Mouse (Mus musculus) kidney, embryonic 14.5 days (tissue): Measurements from ENCODE around the gene Sypl2. TPM values are rescaled to one million over a fixed set of nuclear protein-coding genes. Genes with fewer than 3 reads are reported as not detected.

Experiments used
- ATAC-seq: fragments of 200-750 bp; cut with Nextera tagmentation; 2 replicates; pipeline ENCODE4 v1.8.0; 2017; ENCODE audit warnings: moderate number of reproducible peaks, mild to moderate bottlenecking, moderate TSS enrichment, moderate library complexity; ENCODE audit not compliant: low FRiP score, low TSS enrichment
- H3K27ac ChIP-seq: fragments of 300-500 bp; sonication (generic); 2 replicates; pipeline ENCODE4 v1.5.1; 2014; ENCODE audit warnings: low read depth, mild to moderate bottlenecking, low read length, moderate library complexity, mixed read lengths
- H3K27me3 ChIP-seq: fragments of 300-500 bp; sonication (generic); 2 replicates; pipeline ENCODE4 v1.6.1; 2014; ENCODE audit warnings: mild to moderate bottlenecking, low read length; ENCODE audit not compliant: control insufficient read depth, insufficient read depth
- H3K36me3 ChIP-seq: fragments of 300-500 bp; sonication (generic); 2 replicates; pipeline ENCODE4 v1.6.1; 2014; ENCODE audit warnings: low read length, mixed read lengths; ENCODE audit not compliant: control insufficient read depth, insufficient read depth
- H3K4me1 ChIP-seq: fragments of 300-500 bp; sonication (generic); 2 replicates; pipeline ENCODE4 v1.6.1; 2014; ENCODE audit warnings: low read length, mixed read lengths; ENCODE audit not compliant: control insufficient read depth, insufficient read depth
- H3K4me2 ChIP-seq: fragments of 300-500 bp; sonication (generic); replicated peaks from 2 replicates; pipeline ENCODE4 v1.6.1; 2014; ENCODE audit warnings: low read depth, mild to moderate bottlenecking, low read length
- H3K4me3 ChIP-seq: fragments of 300-500 bp; sonication (generic); 2 replicates; pipeline ENCODE4 v1.5.1; 2014; ENCODE audit warnings: mild to moderate bottlenecking, low read length
- H3K9ac ChIP-seq: fragments of 300-500 bp; sonication (generic); 2 replicates; pipeline ENCODE4 v1.6.1; 2014; ENCODE audit warnings: low read depth, mild to moderate bottlenecking, low read length, moderate library complexity
- H3K9me3 ChIP-seq: fragments of 300-500 bp; sonication (generic); 2 replicates; pipeline ENCODE4 v1.6.1; 2016; ENCODE audit warnings: low read length; ENCODE audit not compliant: control insufficient read depth
- WGBS: fragments of 180-500 bp; shearing (Covaris S2); extraction: QIAGEN DNeasy Blood & Tissue Kit; methylation state at CpG from one replicate; pipeline ENCODE4 v1.1.7; 2014; 5-methylcytosine and 5-hydroxymethylcytosine counted together
- polyA plus RNA-seq: library from polyadenylated mRNA; unstranded; fragments of >200 nt; fragmentation: Nextera tagmentation; extraction: Ambion mirVana; gene quantifications from 2 replicates; pipeline ENCODE4 v1.2.1, GENCODE M21; 2014

The Sypl2 gene
- polyA plus RNA-seq, 1 experiment from 2014 or later = 4.7 TPM

DNA sequence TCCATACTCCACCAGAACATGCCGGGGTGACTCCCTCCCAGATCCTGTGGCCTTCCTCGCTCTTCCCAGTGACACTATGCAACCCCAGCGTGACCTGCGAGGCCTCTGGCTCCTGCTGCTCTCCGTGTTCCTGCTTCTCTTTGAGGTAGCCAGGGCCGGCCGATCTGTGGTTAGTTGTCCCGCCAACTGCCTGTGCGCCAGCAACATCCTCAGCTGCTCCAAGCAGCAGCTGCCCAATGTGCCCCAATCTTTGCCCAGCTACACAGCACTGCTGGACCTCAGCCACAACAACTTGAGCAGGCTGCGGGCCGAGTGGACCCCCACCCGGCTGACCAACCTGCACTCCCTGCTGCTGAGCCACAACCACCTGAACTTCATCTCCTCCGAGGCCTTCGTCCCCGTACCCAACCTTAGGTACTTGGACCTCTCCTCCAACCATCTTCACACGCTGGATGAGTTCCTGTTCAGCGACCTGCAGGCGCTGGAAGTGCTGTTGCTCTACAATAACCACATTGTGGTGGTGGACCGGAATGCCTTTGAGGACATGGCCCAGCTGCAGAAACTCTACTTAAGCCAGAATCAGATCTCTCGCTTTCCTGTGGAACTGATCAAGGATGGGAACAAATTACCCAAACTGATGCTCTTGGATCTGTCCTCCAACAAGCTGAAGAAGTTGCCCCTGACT, 39.2 kb downstream of the Sypl2 start:
- 59% methylated on average over 20 of the region's 20 CpGs for WGBS
- Histone ChIP-seq H3K9me3 (no peaks in the 10 kb centered on the region), H3K27me3 (0 out of 2 replicates have a peak, but pooled peaks cover 3% of the 10 kb centered on the region), H3K4me2 (peak overlapping the region; percentile 98), H3K4me1 (peaks cover 11% of the 10 kb centered on the region; the same call in 1 of the 2 replicates), H3K4me3 (peak overlapping the region; percentile 74; the same call in 1 of the 2 replicates), H3K36me3 (no peaks in the 10 kb centered on the region), H3K27ac (no peak overlapping the region), H3K9ac (peak overlapping the region; percentile 77; the same call in 1 of the 2 replicates)
- ATAC-seq = peak; percentile 33; the same call in 1 of the 2 replicates

DNA sequence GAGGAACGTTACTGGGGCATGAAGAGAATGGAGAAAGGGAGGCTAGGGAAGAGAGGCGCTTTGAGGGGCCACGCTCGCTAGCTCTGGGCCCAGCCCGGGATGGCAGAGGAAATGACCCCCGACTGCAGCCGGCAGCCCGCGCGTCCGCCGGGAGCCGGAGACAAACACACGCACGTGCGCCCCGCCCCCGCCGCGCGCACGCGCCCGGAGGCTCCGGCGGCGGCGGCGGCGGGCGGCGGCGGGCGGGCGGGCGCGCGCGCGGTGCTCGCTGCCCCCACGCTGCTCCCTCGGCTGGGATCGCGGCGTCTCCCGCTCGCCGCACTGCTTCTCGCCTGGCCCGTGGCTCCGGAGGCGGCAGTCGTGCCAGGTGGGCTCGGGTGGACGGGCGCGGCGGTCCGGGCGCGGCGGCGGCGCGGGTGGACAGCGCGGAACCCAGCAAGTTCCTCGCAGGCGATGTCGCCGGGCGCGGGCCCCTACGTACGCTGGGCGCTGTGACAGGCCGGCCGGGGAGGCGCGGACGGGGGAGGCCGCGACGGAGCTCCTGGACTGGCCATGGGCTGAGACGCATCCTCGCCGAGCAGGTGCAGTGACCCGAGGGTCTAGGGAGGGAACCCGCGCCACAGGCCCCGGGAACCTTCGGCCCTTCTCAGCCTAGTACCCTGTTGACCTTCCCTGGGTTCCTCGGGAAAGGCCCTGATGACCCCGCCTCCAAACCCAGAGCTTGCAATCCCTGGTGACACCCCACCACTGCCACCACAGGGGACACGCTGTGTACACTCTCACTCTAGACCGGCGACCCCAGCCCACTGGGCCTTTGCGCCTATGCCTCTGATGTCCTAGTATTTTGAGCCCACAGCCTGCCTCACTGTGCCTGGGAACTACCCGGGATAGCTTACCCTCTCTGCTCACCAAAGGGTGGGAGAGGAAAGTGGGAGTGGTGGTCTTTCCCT, 40.1 kb downstream of the Sypl2 start, which contains the start of gene Amigo1:
Amigo1 (plus strand) TSS at position 238 of the 950 bp plus-strand sequence.
- Histone ChIP-seq H3K27ac (no peak within 1 kb of the TSS), H3K27me3 (0 out of 2 replicates have a peak, but pooled peaks cover 3% of the 10 kb centered on the region), H3K9me3 (no peaks in the 10 kb centered on the region), H3K4me2 (peak within 1 kb of the TSS; percentile 98), H3K36me3 (no peaks in the 10 kb centered on the region), H3K4me3 (peak within 1 kb of the TSS; percentile 74), H3K9ac (peak within 1 kb of the TSS; percentile 77), H3K4me1 (peaks cover 11% of the 10 kb centered on the region; the same call in 1 of the 2 replicates)
- ATAC-seq = peak; percentile 84
- 2% methylated on average over 70 of the region's 100 CpGs for WGBS

DNA sequence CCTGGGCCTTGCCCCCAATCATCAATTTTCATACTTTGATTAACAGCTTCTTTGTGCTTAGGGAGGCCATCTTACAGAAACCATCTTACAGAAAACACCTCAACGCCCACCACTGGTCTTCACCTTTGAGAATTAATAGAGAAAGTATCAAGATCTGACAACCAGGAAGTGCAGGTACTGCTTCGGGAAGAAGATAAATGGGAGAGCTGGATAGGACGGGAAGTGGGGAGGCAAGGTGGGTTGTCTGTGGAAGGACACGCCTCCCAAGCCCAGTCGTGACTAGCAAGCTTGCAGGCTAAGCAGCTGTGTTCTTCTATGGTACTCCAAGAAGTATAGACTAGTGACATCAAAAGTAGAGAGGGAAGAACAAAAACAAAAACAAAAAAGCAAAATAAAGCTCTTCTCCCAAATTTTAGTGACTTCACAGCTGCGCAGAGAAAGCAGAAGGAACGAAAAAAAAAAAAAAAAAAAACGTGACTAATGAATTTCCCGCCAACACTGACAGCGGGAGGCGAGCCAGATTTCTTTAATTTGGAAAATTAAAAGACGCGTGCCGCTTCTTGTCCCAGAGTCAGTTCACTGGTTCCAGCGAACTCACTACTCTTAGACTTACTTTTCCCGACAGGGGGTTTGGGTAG, 40.9 kb downstream of the Sypl2 start:
- no peak for ATAC-seq
- H3K36me3 ChIP-seq = no peaks in the 10 kb centered on the region
- H3K4me3 ChIP-seq = peak overlapping the region; percentile 74
- H3K4me1 ChIP-seq = peaks cover 11% of the 10 kb centered on the region; the same call in 1 of the 2 replicates
- no peaks in the 10 kb centered on the region for H3K9me3 ChIP-seq
- 0 out of 2 replicates have a peak, but pooled peaks cover 3% of the 10 kb centered on the region for H3K27me3 ChIP-seq
- H3K9ac ChIP-seq = peak overlapping the region; percentile 77; the same call in 1 of the 2 replicates
- whole genome bisulfite sequencing = 3% methylated on average over 16 of the region's 16 CpGs
- peak overlapping the region; percentile 98 for H3K4me2 ChIP-seq
- H3K27ac ChIP-seq = no peak overlapping the region

DNA sequence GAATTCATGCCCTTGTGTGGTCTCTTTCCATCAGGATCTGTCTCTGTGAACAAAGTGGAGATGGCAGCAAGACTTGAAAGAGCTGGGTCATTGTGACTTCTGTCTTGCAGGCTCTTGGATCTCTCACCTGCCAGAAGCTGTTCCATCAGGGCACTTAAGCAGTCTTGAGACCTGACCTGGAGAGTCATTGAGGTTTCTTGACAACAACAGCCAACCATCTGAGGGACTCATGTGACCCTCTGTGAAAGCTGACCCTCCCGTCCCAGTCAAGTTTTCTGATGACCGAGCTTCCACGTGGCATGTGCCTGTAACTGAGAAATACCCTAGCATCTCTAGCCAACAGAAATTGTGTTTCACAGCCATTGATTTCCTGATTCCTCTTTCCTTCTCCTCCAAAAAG, 41.7 kb downstream of the Sypl2 start:
- H3K4me3 ChIP-seq = no peak overlapping the region
- H3K9me3 ChIP-seq = no peaks in the 10 kb centered on the region
- H3K36me3 ChIP-seq = no peaks in the 10 kb centered on the region
- ATAC-seq = no peak
- H3K27ac ChIP-seq = no peak overlapping the region
- H3K4me1 ChIP-seq = peaks cover 11% of the 10 kb centered on the region; the same call in 1 of the 2 replicates
- H3K9ac ChIP-seq = no peak overlapping the region
- H3K27me3 ChIP-seq = 0 out of 2 replicates have a peak, but pooled peaks cover 3% of the 10 kb centered on the region
- no peak overlapping the region for H3K4me2 ChIP-seq
- 45% methylated on average over 3 of the region's 3 CpGs for WGBS

DNA sequence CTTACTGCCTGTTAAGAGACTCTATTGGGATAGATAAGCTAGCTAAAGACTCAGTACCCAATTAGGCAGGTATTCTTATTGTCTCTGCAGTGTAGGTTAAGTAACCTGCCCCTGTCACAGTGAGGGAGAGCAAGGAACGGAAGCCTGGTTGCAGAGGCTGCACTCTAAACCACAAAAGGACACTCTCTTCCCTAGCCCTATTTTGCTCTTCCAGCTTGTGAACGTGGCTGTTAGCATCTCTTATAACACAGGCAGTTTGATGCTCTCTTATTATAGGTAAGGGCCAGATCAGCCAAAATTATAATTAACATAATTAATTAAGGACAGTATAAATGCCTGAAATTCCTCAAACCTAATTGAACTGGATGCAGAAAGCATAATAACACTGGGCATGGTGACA, 45.9 kb downstream of the Sypl2 start:
- ATAC-seq = no peak
- Histone ChIP-seq H3K27me3 (0 out of 2 replicates have a peak, but pooled peaks cover 2% of the 10 kb centered on the region), H3K27ac (no peak overlapping the region), H3K36me3 (no peaks in the 10 kb centered on the region), H3K4me2 (no peak overlapping the region), H3K9me3 (no peaks in the 10 kb centered on the region), H3K9ac (no peak overlapping the region), H3K4me1 (peaks cover 3% of the 10 kb centered on the region; the same call in 1 of the 2 replicates), H3K4me3 (no peak overlapping the region)
- 54% methylated on average over 2 of the region's 2 CpGs for WGBS

DNA sequence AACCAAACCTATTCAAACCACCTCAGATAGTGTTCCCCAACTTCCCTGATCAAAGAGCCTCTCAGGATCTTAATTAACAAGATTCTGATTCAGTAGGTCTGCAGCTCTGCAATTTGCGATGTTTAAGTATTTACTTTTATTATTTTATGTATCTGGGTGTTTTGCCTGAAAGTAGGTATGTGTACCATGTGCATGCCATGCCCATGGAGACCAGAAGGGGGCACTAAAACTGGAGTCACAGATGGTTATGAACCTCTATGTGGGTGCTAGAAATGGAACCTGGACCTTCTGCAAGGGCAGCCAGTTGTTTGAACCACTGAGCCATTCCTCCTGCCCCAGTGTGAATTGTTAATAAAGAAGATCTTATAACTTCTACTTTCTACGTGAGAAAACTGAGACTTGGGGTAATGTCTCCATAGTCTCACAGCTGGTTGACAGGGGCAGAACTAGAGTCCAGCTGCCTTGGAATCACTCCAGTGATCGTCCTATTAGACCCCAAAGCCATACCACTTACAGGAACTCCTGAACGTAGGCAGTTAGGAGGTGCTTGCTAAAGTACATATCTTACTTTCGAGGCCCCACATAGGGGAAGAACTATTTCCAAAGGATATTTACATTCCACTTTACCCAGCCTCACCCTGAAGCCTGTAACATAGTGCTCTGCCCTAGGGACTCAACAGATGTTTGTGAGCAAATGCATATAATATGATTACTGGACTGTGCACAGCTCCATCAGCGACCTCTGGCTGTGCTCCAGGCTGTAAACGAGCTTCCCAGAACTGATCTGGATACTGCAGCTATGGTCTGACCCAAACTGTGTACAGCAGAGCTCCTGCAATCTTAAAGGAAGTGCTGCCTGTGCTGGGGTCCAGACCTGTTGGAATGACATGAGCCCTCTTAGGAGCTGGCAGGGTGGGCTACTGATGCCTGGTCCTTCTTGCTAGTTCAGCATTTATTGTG, 47.4 kb downstream of the Sypl2 start:
- peak; percentile 60; the same call in 1 of the 2 replicates for ATAC-seq
- Histone ChIP-seq H3K4me3 (no peak overlapping the region), H3K27me3 (no peaks in the 10 kb centered on the region), H3K27ac (no peak overlapping the region), H3K9me3 (no peaks in the 10 kb centered on the region), H3K4me1 (no peaks in the 10 kb centered on the region; the same call in 1 of the 2 replicates), H3K36me3 (no peaks in the 10 kb centered on the region), H3K9ac (no peak overlapping the region), H3K4me2 (no peak overlapping the region)
- 67% methylated on average over 7 of the region's 7 CpGs for WGBS

DNA sequence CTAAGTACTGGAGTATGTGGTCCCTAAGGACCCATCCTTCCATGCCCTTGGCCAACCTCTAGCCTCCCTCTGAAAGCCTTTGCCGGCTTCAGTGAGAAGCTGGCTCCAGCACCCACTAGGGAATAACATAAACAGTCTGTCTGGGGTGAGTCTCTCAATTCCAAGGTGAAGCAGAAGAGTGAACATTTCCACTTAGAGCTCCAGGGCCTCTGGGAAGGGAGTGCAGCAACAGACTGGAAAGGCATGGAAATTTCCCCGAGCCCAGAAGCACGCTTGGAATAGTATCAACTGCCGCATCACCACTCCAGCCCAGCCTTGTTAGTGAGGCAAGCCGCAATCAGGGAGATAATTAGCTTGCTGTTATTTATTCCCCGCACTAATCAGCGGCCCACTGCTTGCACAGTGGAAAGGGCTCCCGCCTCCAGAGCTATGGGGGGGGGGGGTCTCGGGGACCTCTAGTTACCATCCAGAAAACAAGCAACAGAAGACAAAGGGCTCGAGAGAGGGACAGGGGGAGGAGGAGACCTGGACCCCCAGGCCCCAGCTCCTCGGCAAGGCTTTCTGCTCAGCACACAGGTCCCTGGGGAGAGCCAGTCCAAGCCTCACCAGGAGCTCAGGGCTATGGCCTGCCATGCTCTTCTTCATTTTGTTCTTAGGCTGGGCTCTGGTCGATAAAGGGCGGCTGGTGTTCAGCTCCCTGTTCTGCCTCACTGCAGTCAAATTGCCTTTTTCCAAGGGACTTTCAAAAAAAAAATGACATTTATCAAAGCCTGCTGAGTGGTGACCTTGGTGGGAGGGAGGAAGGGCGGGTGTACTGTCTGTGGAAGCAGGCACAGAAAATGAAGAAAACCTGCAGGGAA, 51.5 kb downstream of the Sypl2 start:
- Histone ChIP-seq H3K27ac (peak overlapping the region; percentile 24; the same call in 1 of the 2 replicates), H3K4me2 (no peak overlapping the region)

More for the DNA sequence above, 51.5 kb downstream of the Sypl2 start:
- no peaks in the 10 kb centered on the region for H3K9me3 ChIP-seq
- no peak overlapping the region for H3K4me3 ChIP-seq
- ATAC-seq = peak; percentile 63; the same call in 1 of the 2 replicates
- WGBS = 20% methylated on average over 14 of the region's 14 CpGs
- no peaks in the 10 kb centered on the region; the same call in 1 of the 2 replicates for H3K4me1 ChIP-seq
- H3K36me3 ChIP-seq = no peaks in the 10 kb centered on the region
- H3K27me3 ChIP-seq = no peaks in the 10 kb centered on the region
- no peak overlapping the region for H3K9ac ChIP-seq
